In genomic region chr12:54312522-54313210, GRCm38 (mm10) we compare ENCODE assay signal across 8 mouse cellular contexts.
DNase-seq lines count a peak whose midpoint lies in the region; ATAC-seq and TF ChIP-seq lines count a peak whose summit lies in the region.

No protein-coding gene starts in this region.

- H3K27ac ChIP-seq in lung, embryonic 16.5 days (ENCODE audit: low read length): no peak overlapping the region
- H3K27ac ChIP-seq in kidney, embryonic 16.5 days (ENCODE audit: low read length): peak overlapping the region; percentile 50

- H3K4me3 ChIP-seq in lung, embryonic 16.5 days (ENCODE audit: low read length): peak overlapping the region; percentile 41
- peak overlapping the region; percentile 42 for H3K4me3 ChIP-seq in kidney, embryonic 16.5 days (ENCODE audit: low read length)
- peak overlapping the region; percentile 12 for H3K4me3 ChIP-seq in myocyte

- no peak overlapping the region for H3ac ChIP-seq in myocyte (ENCODE audit: control insufficient read depth, insufficient read length)

- 17% methylated on average over 14 of the region's 14 CpGs for WGBS in lung, embryonic 16.5 days
- WGBS in kidney, embryonic 16.5 days: 18% methylated on average over 13 of the region's 14 CpGs

- H3K9me3 ChIP-seq in lung, embryonic 16.5 days (ENCODE audit: control insufficient read depth, low read length): no peaks in the 10 kb centered on the region
- no peaks in the 10 kb centered on the region for H3K9me3 ChIP-seq in kidney, embryonic 16.5 days (ENCODE audit: low read length)

- peak overlapping the region; percentile 81 for H3K4me2 ChIP-seq in lung, embryonic 16.5 days (ENCODE audit: low read depth, low read length)
- peak overlapping the region; percentile 69 for H3K4me2 ChIP-seq in kidney, embryonic 16.5 days (replicated peaks; ENCODE audit: low read depth, low read length)
- H3K4me2 ChIP-seq in myocyte (ENCODE audit: low read depth): peak overlapping the region; percentile 86

- no peaks in the 10 kb centered on the region for H3K79me2 ChIP-seq in myocyte (ENCODE audit: control insufficient read depth, insufficient read depth)

- no peak for ATAC-seq in lung, embryonic 16.5 days (ENCODE audit: low read depth)
- ATAC-seq in granulocyte monocyte progenitor cell, adult 5-6 weeks (replicated peaks; ENCODE audit: poor library complexity, severe bottlenecking): 0 out of 2 replicates have a peak, but pooled peaks have one; percentile 14
- ATAC-seq in kidney, embryonic 16.5 days (ENCODE audit: low FRiP score, low TSS enrichment): no peak

- DNase-seq in lung, postnatal 4 days: no peak
- DNase-seq in adrenal gland, adult (ENCODE audit: inconsistent age in 2 of 2, low spot score in 1 of 2): no peak
- DNase-seq in ovary, adult 18-20 months (ENCODE audit: low spot score): no peak
- no peak for DNase-seq in right cerebral cortex, postnatal 36 days (ENCODE audit: low spot score in 2 of 2)

- H3K4me1 ChIP-seq in lung, embryonic 16.5 days (replicated peaks; ENCODE audit: control insufficient read depth, insufficient read depth, low read length): peaks cover 16% of the 10 kb centered on the region
- H3K4me1 ChIP-seq in kidney, embryonic 16.5 days (ENCODE audit: insufficient read depth, low read length): peaks cover 26% of the 10 kb centered on the region

- no peaks in the 10 kb centered on the region for H3K36me3 ChIP-seq in lung, embryonic 16.5 days (ENCODE audit: control insufficient read depth, insufficient read depth, low read length)
- H3K36me3 ChIP-seq in kidney, embryonic 16.5 days (ENCODE audit: insufficient read depth, low read length): no peaks in the 10 kb centered on the region
- H3K36me3 ChIP-seq in myocyte (ENCODE audit: control insufficient read depth, insufficient read depth): no peaks in the 10 kb centered on the region

- peak overlapping the region; percentile 56 for H3K9ac ChIP-seq in lung, embryonic 16.5 days (ENCODE audit: low read length)
- H3K9ac ChIP-seq in kidney, embryonic 16.5 days (replicated peaks; ENCODE audit: low read length): peak overlapping the region; percentile 44; the same call in 1 of the 2 replicates

- TF ChIP-seq POLR2A in myocyte (IDR thresholded peaks at IDR 0.05; ENCODE audit: insufficient read length, low read depth): no peak

- no peaks in the 10 kb centered on the region for H3K27me3 ChIP-seq in lung, embryonic 16.5 days (ENCODE audit: control insufficient read depth, insufficient read depth, low read depth, low read length)
- peaks cover 3% of the 10 kb centered on the region for H3K27me3 ChIP-seq in kidney, embryonic 16.5 days (ENCODE audit: insufficient read depth, low read length)
- H3K27me3 ChIP-seq in myocyte (ENCODE audit: control insufficient read depth, insufficient read depth, insufficient read length): no peaks in the 10 kb centered on the region

TF ChIP-seq in myocyte, 11 proteins besides CTCF, POLR2A, EP300 and RAD21:
- no peak for TF ChIP-seq E2F4 (IDR thresholded peaks at IDR 0.05; ENCODE audit: insufficient read depth)
- no peak for TF ChIP-seq TCF12 (IDR thresholded peaks at IDR 0.05; ENCODE audit: insufficient read depth, poor library complexity, severe bottlenecking)
